Mouse (Mus musculus): ENCODE measurements around the gene Pisd.
"Not testable (repeated sequence)": the region's sequence is repeated elsewhere in the genome, so short reads cannot be mapped to it uniquely, and the experiment has no call there.

Pisd gene

GRCm38 (mm10) chr5:32785313-32785915 lies at the start of gene Pisd:
TSS of gene Pisd (minus strand) at chr5:32785646.
- DNase-seq (ENCODE audit: low read depth, low spot score) = peak; percentile 96

DNA sequence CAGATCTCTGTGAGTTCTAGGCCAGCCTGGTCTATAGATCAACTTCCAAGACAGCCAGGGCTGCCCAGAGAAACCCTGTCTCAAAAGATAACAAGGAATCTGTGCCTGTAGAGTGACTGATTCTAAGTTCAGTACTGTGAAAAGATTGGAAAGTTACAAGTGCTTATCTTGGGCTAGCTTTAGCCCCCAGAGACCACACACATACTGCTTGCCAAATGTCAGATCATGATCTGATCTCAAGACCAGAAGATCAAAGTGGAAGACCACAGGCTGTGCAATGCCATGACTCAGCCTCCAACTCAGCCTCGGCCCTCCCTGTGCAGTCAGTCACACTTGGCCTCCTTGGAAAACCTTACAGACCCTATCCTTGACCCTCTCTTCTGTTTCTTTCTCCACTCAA lies 49.1 kb upstream of the Pisd start:
- DNase-seq (ENCODE audit: low read depth, low spot score) = no peak

GRCm38 (mm10) chr5:32830054-32830453 lies 44.6 kb upstream of the Pisd start:
- DNase-seq (ENCODE audit: low read depth, low spot score) = no peak

GRCm38 (mm10) chr5:32828766-32829165 lies 43.3 kb upstream of the Pisd start:
- not testable (repeated sequence) for DNase-seq (ENCODE audit: low read depth, low spot score)

DNA sequence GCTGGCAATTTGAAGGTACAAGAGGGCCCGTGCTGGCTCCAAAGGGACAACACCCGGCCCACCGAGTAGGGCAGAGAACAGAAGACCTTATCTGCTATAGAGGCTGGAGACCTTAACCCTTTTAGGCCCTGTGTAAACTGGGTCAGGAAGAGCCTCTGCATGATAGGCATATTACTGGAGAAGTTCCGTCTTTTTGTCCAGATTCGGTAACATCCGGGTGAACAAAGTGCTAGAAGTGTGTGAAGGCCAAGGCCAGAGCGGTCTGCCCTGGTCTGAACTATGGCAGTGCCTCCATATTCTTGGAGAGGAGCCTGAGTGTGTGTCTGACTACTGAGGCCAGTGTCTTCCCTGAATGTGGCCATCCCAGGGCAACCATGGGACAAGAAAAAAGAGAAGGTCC lies 41.6 kb upstream of the Pisd start, which contains the start of gene Gm20671:
TSS of gene Gm20671 (minus strand) at position 101 of the 400 bp plus-strand sequence.
- no peak for DNase-seq (ENCODE audit: low read depth, low spot score)

- DNase-seq (ENCODE audit: low read depth, low spot score) = no peak
These were observed 35.0 kb upstream of the Pisd start for GRCm38 (mm10) chr5:32820471-32820870.

- DNase-seq (ENCODE audit: low read depth, low spot score) = no peak
These were observed 29.9 kb upstream of the Pisd start for GRCm38 (mm10) chr5:32815396-32815795.

DNA sequence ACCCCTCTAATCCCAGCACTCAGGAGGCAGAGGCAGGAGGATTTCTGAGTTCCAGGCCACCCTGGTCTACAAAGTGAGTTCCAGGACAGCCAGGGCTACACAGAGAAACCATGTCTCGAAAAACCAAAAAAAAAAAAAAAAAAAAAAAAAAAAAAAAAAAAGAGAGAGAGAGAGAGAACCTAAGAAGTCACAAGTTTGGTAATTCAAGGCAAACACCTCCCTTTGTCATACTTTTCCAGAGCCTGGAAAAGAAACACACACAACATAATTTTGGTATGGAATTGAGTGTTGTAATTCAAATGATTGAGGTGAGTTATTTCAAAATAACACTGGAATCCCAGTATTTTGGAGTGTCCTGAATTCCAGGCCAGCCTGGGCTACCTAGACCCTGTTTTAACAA lies 1.0 kb upstream of the Pisd start:
- not testable (repeated sequence) for DNase-seq (ENCODE audit: low read depth, low spot score)

GRCm38 (mm10) chr5:32784726-32785125 lies 720 bp downstream of the Pisd start:
- no peak for DNase-seq (ENCODE audit: low read depth, low spot score)

GRCm38 (mm10) chr5:32781596-32781995 lies 3.9 kb downstream of the Pisd start:
- no peak for DNase-seq (ENCODE audit: low read depth, low spot score)

DNA sequence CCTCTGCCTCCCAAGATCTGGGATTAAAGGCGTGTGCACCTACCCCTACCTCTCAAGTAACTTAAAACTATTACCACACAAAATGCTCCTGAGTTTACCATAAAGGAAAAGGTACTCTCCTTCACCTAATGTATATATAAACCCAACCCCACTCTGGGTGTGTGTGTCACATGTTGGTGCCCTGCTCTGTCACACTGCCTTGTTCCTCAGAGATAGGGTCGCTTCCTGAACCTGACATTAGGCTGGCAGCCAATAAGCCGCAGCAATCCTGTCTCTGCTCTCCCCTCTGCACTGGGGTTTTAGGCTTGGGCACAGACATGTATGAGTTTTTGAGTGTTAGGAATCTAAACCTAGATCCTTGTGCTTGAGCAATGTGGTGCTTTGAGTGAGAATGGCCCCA lies 7.3 kb downstream of the Pisd start:
- no peak for DNase-seq (ENCODE audit: low read depth, low spot score)

GRCm38 (mm10) chr5:32772361-32772760 lies 13.1 kb downstream of the Pisd start:
- no peak for DNase-seq (ENCODE audit: low read depth, low spot score)

DNA sequence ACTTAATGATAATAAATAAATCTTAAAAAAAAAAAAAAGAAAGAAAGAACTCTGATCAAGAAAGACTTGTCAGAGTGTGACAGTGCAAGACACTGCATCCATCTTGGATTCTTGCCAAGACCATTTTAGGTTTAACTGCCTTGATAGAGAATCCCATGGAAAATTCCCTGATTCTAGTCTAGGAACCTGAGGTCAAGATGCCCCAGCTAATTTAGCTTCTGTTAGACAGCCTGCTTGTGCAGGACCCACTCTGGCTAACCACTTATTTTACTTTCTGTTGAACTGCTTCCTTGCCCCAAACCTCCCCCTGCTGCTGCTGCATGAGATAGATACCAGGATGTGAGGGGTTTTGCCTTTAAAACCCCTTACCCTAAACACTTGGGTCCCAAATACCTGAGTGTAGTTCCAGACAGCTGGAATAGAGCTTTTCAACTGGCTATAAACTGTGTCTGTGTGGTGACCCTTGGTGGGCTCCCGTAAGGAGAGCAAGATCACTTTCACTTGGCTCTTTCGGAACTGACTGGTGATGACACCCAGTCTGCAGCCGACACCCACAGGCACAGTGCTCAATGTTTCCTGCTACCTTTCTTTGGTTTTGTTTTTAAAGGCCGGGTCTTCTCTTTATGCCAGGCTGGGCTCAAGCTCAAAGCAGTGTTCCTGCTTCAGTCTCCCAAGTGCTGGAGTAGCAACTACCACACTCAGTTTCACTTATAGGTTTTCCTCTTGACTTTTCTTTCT lies 17.6 kb downstream of the Pisd start:
- peak; percentile 45 for DNase-seq (ENCODE audit: low read depth, low spot score)

- DNase-seq (ENCODE audit: low read depth, low spot score) = peak; percentile 38
These were observed 18.4 kb downstream of the Pisd start for GRCm38 (mm10) chr5:32767004-32767403.

DNA sequence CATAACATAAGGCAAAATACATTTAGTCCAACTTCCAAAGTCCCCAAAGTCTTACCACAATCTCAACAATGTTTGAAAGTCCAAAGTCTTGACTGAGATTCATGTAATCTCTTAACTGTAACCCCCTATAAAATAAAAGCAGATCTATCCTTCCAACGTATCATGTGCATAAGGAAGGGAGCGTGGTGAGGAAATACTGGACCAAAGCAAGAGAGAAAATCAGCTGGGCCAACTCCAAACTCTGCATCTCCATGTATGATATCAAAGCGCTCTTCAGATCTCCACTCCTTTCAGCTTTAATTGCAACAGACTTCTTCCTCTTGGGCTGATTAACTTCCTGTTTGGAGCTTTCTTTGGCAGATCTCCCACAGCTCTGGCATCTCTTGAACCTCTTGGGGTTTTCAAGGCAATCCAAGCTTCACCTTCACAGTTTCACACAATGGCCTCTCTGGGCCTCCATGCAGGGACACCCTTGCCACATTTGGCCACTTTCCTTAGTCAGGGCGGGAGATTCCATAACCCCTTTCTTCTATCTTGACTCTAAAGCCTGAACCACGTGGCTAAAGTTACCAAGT lies 23.8 kb downstream of the Pisd start:
- DNase-seq (ENCODE audit: low read depth, low spot score) = no peak

- DNase-seq (ENCODE audit: low read depth, low spot score) = no peak
These were observed 24.7 kb downstream of the Pisd start for GRCm38 (mm10) chr5:32760787-32761186.

DNA sequence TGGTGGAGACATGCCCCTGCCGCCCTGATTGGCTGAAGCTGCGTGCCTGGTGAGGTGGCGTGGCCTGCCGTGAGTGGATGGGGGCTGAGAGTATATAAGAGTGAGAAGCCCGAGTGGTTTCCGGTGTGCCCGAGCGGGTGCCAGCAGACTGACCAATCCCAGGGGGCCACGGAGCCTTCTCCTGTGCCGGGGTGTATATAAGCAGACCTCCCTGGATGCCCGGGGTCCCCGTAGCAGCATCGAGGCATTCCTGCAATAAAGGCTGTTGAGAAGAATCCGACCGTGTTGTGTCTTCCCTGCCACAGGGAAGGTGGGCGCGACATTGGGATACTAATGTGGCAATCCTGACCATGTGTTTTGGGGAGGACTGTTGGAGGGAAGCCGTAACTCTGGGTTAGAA lies 25.1 kb downstream of the Pisd start:
- not testable (repeated sequence) for DNase-seq (ENCODE audit: low read depth, low spot score)

DNA sequence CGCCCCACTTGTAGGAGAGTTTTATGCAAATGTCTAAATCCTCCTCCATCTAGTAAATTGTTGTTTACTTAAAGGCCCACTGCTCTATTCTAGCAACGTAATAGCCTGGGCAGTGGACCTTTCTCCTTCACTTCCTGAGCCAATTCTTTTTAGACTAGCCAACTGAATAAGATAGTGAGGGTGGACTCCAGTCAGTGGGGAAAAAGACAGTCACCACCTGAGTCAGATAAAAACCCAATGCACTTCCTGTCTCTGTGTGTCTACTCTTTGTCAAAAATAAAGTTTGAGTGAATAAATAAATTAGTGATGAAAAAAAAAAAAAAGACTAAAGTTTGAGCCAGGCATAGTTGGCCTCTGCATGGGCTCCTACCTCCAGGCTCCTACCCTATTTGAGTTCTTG lies 25.8 kb downstream of the Pisd start:
- no peak for DNase-seq (ENCODE audit: low read depth, low spot score)

GRCm38 (mm10) chr5:32756141-32756540 lies 29.3 kb downstream of the Pisd start:
- no peak for DNase-seq (ENCODE audit: low read depth, low spot score)

DNA sequence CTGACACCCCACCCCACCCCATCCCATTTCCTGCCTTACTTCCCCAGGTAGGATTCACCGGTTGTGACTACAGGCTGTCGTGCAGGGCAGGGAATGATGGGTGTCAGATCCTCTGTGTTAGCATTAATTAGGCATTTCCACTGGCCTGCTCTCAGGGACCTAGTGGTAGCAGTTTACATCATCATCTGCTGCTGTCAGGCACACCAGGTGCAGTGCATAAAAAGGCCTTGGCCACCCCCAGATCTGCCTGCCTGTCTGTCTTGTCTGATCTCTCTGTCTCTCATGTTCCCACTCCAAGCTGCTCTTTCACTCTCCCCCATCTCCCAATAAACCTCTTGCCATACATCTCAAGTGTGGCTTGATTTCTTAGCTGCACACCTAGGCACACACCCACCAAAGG lies 33.7 kb downstream of the Pisd start:
- no peak for DNase-seq (ENCODE audit: low read depth, low spot score)

GRCm38 (mm10) chr5:32748936-32749335 lies 36.5 kb downstream of the Pisd start:
- no peak for DNase-seq (ENCODE audit: low read depth, low spot score)

DNA sequence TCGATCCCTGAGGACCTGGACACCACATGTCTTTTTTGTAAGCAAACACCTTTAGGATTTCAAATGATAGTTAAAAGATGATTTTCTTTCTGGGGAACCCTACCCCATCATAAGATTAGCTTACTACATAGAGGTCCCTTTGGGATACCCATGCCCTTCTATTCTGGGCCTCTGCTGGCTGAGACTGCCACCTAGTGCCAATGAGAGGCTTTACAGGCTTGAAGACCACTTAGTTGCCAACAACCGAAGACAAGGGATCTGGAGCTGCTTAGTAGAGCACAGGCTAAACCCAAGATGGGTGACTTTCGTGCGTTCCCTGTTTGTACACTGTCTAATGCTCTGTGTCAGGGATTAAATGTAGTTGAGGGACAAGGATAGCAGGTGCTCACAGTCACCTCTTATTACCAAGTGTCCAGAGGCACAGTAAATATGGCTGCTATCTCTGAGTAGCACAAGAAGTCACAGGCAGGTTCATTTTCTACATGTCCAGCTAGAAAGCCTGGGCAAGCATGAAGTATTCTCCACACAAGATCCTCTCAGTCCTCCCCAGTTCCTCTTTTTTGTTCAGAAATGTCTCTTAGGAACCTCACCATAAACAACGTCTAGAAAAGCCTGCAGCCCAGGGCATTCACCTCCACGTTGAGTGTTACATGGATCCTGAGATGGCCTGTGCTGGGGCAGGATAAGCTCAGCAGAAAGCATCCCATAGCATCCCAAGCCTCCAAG lies 37.6 kb downstream of the Pisd start:
- peak; percentile 43 for DNase-seq (ENCODE audit: low read depth, low spot score)
